Mouse (Mus musculus): Measurements from ENCODE around the gene Eif2b3. TPM values are rescaled to one million over a fixed set of nuclear protein-coding genes. Genes with fewer than 3 reads are reported as not detected.
A peak's percentile ranks its signal among the peaks of the same experiment; 100 is the strongest.

Eif2b3 gene
- polyA plus RNA-seq, 1 experiment = 0.58 TPM

DNA sequence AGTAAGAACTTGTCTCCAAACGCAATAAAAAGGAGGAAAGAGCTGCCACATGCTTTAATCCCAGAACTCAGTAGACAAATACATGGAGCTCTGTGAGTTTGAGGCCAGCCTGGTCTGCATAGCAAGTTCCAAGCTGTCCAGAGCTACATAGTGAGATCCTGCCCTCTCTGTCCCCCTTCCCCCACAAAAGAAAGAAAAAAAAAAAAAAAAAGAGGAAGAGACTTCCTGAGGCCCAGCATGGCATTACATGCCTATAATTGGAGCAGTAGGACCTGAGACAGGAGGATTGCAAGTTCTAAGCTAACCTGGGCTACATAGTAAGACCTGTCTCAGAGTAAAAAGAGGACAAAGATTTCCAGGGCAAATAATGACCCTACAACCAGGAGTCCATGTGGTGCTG, 50.4 kb downstream of the Eif2b3 start:
- TF ChIP-seq GATA1 (IDR thresholded peaks at IDR 0.05; ENCODE audit: low read length) = no peak
- no peak for TF ChIP-seq TAL1 (IDR thresholded peaks at IDR 0.05; ENCODE audit: low read length)
- Histone ChIP-seq H3K36me3 (ENCODE audit: control insufficient read depth) (peaks cover 94% of the 10 kb centered on the region), H3K27me3 (ENCODE audit: control insufficient read depth) (no peaks in the 10 kb centered on the region), H3K4me3 (replicated peaks) (no peak overlapping the region), H3K9me3 (ENCODE audit: control insufficient read depth, low read length) (no peaks in the 10 kb centered on the region), H3K4me1 (ENCODE audit: control insufficient read depth) (peaks cover 17% of the 10 kb centered on the region)

DNA sequence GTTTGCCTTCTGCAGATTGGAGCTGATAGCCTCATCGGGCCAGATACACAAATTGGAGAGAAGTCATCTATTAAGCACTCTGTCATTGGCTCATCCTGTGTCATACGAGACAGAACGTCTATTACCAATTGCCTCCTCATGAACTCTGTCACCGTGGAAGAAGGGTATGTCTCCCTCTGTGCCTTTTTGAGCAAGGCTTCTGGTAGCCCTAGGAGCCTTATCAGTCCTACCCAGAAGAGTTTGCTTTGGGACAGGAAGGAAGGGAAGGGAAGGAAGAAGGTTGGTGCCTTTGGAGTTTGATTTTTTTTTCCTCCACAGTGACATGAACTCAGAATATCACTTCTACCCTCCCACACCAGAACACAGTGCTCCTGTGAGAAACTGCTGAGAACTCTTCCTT, 51.4 kb downstream of the Eif2b3 start:
- Histone ChIP-seq H3K36me3 (ENCODE audit: control insufficient read depth) (peaks cover 95% of the 10 kb centered on the region), H3K9me3 (ENCODE audit: control insufficient read depth, low read length) (no peaks in the 10 kb centered on the region), H3K4me1 (ENCODE audit: control insufficient read depth) (peaks cover 17% of the 10 kb centered on the region), H3K4me3 (replicated peaks) (no peak overlapping the region), H3K27me3 (ENCODE audit: control insufficient read depth) (no peaks in the 10 kb centered on the region)
- TF ChIP-seq TAL1 (IDR thresholded peaks at IDR 0.05; ENCODE audit: low read length) (no peak), GATA1 (IDR thresholded peaks at IDR 0.05; ENCODE audit: low read length) (no peak)

DNA sequence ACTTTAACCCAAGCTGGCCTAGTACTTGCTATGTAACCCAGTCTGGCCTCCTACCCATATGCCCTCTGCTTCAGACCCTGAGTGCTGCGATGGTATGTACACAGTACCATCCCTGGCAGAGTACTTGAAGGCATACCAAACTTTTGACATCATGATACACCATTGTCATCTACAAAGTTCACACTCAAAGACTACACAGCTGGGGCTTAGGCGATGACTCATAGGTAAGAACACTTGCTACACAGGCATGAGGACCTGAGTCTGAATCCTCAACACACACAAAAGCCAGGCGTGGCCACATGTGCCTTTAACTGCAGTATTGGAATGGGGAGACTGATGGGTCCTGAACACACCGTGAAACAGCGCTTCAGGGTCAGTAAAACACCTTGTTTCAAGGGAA, 52.0 kb downstream of the Eif2b3 start:
- Histone ChIP-seq H3K4me1 (ENCODE audit: control insufficient read depth) (peaks cover 17% of the 10 kb centered on the region), H3K27me3 (ENCODE audit: control insufficient read depth) (no peaks in the 10 kb centered on the region), H3K36me3 (ENCODE audit: control insufficient read depth) (peaks cover 96% of the 10 kb centered on the region), H3K4me3 (replicated peaks) (no peak overlapping the region), H3K9me3 (ENCODE audit: control insufficient read depth, low read length) (no peaks in the 10 kb centered on the region)
- TF ChIP-seq TAL1 (IDR thresholded peaks at IDR 0.05; ENCODE audit: low read length) = no peak

DNA sequence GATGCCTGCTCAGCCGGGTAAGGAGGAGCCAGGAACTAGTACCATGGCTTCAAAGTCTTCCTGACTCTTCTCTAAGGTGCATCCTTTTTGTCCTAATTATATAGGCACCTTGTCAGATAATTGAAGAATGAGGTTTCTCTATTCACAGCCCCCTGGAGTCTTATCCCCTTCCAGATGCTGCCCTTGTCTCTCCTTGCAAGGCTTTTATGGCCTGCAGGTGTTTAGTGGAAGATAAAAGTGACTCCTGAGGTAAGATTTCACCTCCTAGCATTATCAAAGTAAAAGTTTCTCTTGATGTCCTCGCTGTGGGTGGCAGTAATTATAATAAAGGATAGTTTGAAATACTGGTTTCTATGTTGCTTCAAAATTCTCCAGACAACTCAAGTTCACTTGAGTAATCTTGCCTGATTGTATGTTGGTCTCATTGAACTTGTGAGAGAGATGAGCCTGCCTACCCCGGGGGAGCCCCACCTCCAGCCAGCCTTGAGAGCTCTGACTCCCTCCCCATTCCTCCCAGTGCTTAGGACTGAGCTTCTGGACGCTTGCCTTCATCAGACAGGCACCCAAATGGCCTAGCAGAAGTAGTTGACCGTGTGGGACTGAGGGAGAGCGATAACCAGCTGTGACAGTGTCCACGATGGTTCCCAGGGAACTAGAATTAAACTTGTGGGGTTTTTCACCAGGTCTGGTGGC, 68.9 kb downstream of the Eif2b3 start:
- H3K4me1 ChIP-seq (ENCODE audit: control insufficient read depth) = peaks cover 66% of the 10 kb centered on the region
- peaks cover 4% of the 10 kb centered on the region for H3K27me3 ChIP-seq (ENCODE audit: control insufficient read depth)
- no peaks in the 10 kb centered on the region for H3K9me3 ChIP-seq (ENCODE audit: control insufficient read depth, low read length)
- H3K36me3 ChIP-seq (ENCODE audit: control insufficient read depth) = peaks cover 49% of the 10 kb centered on the region
- H3K4me3 ChIP-seq (replicated peaks) = no peak overlapping the region
- TF ChIP-seq GATA1 (IDR thresholded peaks at IDR 0.05; ENCODE audit: low read length) (no peak), TAL1 (IDR thresholded peaks at IDR 0.05; ENCODE audit: low read length) (peak; percentile 74; the same call in 2 of the 3 replicates)

DNA sequence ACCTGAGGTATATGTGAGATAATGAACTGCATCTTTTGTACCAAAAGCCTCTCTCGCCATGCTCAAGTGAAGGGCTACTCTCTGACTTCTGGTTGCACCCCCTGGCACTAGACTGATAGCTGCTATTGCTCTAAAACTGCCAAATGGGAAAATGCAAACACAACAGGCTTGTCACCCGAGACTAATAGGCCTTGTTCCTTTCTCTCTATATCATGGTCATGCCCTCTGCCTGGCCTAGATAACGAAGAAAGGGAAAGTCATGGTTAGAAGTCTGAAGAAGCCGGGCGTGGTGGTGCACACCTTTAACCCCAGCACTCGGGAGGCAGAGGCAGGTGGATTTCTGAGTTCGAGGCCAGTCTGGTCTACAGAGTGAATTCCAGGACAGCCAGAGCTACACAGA, 71.4 kb downstream of the Eif2b3 start:
- peaks cover 21% of the 10 kb centered on the region for H3K27me3 ChIP-seq (ENCODE audit: control insufficient read depth)
- no peaks in the 10 kb centered on the region for H3K9me3 ChIP-seq (ENCODE audit: control insufficient read depth, low read length)
- peaks cover 59% of the 10 kb centered on the region for H3K4me1 ChIP-seq (ENCODE audit: control insufficient read depth)
- peaks cover 31% of the 10 kb centered on the region for H3K36me3 ChIP-seq (ENCODE audit: control insufficient read depth)
- H3K4me3 ChIP-seq (replicated peaks) = no peak overlapping the region
- peak; percentile 53; the same call in 2 of the 3 replicates for TF ChIP-seq TAL1 (IDR thresholded peaks at IDR 0.05; ENCODE audit: low read length)
- TF ChIP-seq GATA1 (IDR thresholded peaks at IDR 0.05; ENCODE audit: low read length) = peak; percentile 63

DNA sequence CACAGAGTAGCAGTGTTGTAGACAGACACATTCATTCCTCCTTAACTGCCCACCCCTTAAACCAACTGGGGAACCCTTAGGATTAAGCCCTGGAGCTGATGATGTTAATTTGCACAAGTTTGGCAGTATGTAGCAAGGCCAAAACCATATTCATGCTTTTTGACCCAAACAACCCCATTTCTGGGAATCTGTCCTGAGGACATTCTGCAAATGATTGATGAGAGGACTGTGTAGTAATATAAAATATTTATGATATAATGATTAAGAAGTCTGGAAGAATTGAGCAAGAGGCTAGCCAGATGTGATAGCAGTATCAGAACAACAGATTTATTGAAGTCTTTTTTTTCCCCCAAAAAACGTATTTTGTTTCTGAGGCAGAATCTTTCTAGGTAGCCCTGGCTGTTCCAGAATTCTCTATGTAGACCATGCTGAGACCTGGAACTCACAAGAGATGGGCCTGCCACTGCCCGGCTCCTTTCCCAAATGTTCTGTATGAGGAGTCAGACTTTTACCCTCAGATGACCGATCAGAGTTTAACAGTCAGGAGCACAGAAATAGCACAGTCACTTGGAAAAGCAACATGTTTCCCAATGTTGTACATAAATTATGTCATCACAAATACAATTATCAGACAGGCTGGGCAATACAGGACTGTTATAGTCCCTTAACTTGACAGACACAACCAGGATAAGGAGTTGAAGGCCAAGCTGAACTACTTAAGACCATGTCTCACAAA, 75.6 kb downstream of the Eif2b3 start:
- Histone ChIP-seq H3K36me3 (ENCODE audit: control insufficient read depth) (peaks cover 2% of the 10 kb centered on the region; the same call in 1 of the 2 replicates), H3K9me3 (ENCODE audit: control insufficient read depth, low read length) (no peaks in the 10 kb centered on the region; the same call in 1 of the 2 replicates), H3K4me1 (ENCODE audit: control insufficient read depth) (peaks cover 28% of the 10 kb centered on the region), H3K4me3 (replicated peaks) (no peak overlapping the region), H3K27me3 (ENCODE audit: control insufficient read depth) (peaks cover 60% of the 10 kb centered on the region)
- TF ChIP-seq TAL1 (IDR thresholded peaks at IDR 0.05; ENCODE audit: low read length) (no peak), GATA1 (IDR thresholded peaks at IDR 0.05; ENCODE audit: low read length) (no peak)

DNA sequence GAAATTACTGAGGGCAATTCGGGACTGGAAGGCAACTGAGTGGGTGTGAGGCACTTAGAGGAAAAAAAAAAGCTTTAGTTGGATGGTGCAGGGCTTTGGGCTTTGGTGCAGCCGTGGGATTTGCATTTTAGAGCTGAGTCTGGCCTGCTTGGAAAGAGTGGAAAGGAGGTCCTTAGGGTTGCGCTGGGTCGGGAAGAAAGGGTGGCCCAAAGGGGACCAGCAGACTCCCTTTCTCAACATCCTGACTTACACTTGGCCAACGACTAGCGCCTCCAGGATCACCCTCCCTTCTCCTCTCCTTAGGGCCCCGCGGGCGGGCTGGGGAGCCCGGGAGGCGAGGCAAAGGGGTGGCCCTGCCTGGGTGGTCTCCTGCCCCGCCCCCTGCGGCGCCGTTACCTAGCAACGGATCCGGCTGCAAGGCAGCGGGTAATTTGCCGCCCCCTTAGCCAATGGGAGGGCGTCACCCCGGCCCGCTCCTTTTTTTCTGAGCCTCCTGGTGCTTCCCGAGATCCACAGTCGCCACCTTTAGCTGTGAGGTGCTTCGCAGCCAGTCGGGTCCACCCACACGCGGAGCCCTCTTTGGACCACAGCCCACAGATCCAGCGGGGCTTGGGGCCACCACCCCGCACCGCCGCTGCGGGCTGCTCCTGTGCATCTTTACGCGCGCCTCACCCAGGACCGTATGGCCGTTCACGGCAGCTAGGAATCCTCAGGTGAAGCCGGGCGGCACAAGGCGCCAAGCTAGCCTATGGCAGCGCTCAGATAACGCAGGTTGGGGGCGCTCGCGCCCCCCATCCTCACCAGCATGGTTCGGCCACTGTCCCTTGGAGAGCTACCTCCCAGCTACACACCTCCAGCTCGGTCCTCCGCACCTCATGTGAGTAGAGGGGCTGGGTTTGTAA, 76.6 kb downstream of the Eif2b3 start, which contains the start of gene Ptch2:
TSS of gene Ptch2 (plus strand) at position 525 of the 902 bp plus-strand sequence.
- Histone ChIP-seq H3K27me3 (ENCODE audit: control insufficient read depth) (peaks cover 62% of the 10 kb centered on the region), H3K9me3 (ENCODE audit: control insufficient read depth, low read length) (no peaks in the 10 kb centered on the region; the same call in 1 of the 2 replicates), H3K36me3 (ENCODE audit: control insufficient read depth) (no peaks in the 10 kb centered on the region), H3K4me1 (ENCODE audit: control insufficient read depth) (peaks cover 19% of the 10 kb centered on the region), H3K4me3 (replicated peaks) (peak within 1 kb of the TSS; percentile 47)
- TF ChIP-seq TAL1 (IDR thresholded peaks at IDR 0.05; ENCODE audit: low read length) = no peak
- no peak for TF ChIP-seq GATA1 (IDR thresholded peaks at IDR 0.05; ENCODE audit: low read length)

DNA sequence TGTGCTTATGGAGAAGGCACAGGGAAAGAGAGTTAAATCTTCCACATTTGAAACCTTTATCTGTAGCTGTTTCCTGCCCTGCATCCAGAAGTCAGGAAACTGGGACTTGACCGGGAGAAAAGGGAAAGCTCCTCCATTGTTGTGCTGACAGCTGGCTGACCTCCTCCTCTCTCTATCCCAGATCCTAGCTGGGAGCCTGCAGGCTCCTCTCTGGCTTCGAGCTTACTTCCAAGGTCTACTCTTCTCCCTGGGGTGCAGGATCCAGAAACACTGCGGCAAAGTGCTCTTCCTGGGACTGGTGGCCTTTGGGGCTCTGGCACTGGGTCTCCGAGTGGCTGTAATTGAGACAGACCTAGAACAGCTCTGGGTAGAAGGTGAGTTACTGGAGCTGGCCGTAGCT, 77.5 kb downstream of the Eif2b3 start:
- peaks cover 11% of the 10 kb centered on the region for H3K4me1 ChIP-seq (ENCODE audit: control insufficient read depth)
- no peak overlapping the region for H3K4me3 ChIP-seq (replicated peaks)
- H3K9me3 ChIP-seq (ENCODE audit: control insufficient read depth, low read length) = no peaks in the 10 kb centered on the region; the same call in 1 of the 2 replicates
- H3K36me3 ChIP-seq (ENCODE audit: control insufficient read depth) = no peaks in the 10 kb centered on the region
- TF ChIP-seq TAL1 (IDR thresholded peaks at IDR 0.05; ENCODE audit: low read length) (no peak), GATA1 (IDR thresholded peaks at IDR 0.05; ENCODE audit: low read length) (no peak)
- peaks cover 62% of the 10 kb centered on the region for H3K27me3 ChIP-seq (ENCODE audit: control insufficient read depth)

Measured in erythroblast, embryonic 14.5 days (primary cell).